Mouse (Mus musculus) heart, embryonic 15.5 days (tissue): ENCODE measurements around the gene Clcn7. TPM values are rescaled to one million over a fixed set of nuclear protein-coding genes. Genes with fewer than 3 reads are reported as not detected.
"Not testable (repeated sequence)": the region's sequence is repeated elsewhere in the genome, so short reads cannot be mapped to it uniquely, and the experiment has no call there.

Source experiments
- ATAC-seq: fragments of 200-750 bp; cut with Nextera tagmentation; replicated peaks from 2 replicates; pipeline ENCODE4 v1.8.0; 2017; ENCODE audit warnings: low read depth, moderate TSS enrichment; ENCODE audit not compliant: insufficient number of reproducible peaks, insufficient read depth, low FRiP score
- H3K27ac ChIP-seq: fragments of 300-500 bp; sonication (generic); 2 replicates; pipeline ENCODE4 v1.5.1; 2015; ENCODE audit warnings: mild to moderate bottlenecking, inconsistent platforms
- H3K27me3 ChIP-seq: fragments of 300-500 bp; sonication (generic); 2 replicates; pipeline ENCODE4 v1.6.1; 2015; ENCODE audit warnings: inconsistent platforms
- H3K36me3 ChIP-seq: fragments of 300-500 bp; sonication (generic); 2 replicates; pipeline ENCODE4 v1.6.1; 2015; ENCODE audit warnings: mild to moderate bottlenecking, inconsistent platforms
- H3K4me1 ChIP-seq: fragments of 300-500 bp; sonication (generic); replicated peaks from 2 replicates; pipeline ENCODE4 v1.6.1; 2015; ENCODE audit warnings: inconsistent platforms
- H3K4me2 ChIP-seq: fragments of 300-500 bp; sonication (generic); 2 replicates; pipeline ENCODE4 v1.6.1; 2015; ENCODE audit warnings: inconsistent platforms, mild to moderate bottlenecking, moderate library complexity
- H3K4me3 ChIP-seq: fragments of 300-500 bp; sonication (generic); 2 replicates; pipeline ENCODE4 v1.5.1; 2015; ENCODE audit warnings: mild to moderate bottlenecking, inconsistent platforms
- H3K9ac ChIP-seq: fragments of 300-500 bp; sonication (generic); 2 replicates; pipeline ENCODE4 v1.6.1; 2015; ENCODE audit warnings: mild to moderate bottlenecking, inconsistent platforms
- H3K9me3 ChIP-seq: fragments of 300-500 bp; sonication (generic); replicated peaks from 2 replicates; pipeline ENCODE4 v1.6.1; 2016; ENCODE audit warnings: inconsistent platforms
- WGBS: fragments of 180-500 bp; shearing (Covaris S2); methylation state at CpG from one replicate; pipeline ENCODE4 v1.1.7; 2015; ENCODE audit warnings: mixed read lengths; 5-methylcytosine and 5-hydroxymethylcytosine counted together
- polyA plus RNA-seq: library from polyadenylated mRNA; unstranded; fragments of >200 nt; fragmentation: Nextera tagmentation; extraction: Ambion mirVana; gene quantifications from 2 replicates; pipeline ENCODE4 v1.2.1, GENCODE M21; 2015

Clcn7 gene
- polyA plus RNA-seq, 1 experiment from 2014 or later, result 14.8 TPM

DNA sequence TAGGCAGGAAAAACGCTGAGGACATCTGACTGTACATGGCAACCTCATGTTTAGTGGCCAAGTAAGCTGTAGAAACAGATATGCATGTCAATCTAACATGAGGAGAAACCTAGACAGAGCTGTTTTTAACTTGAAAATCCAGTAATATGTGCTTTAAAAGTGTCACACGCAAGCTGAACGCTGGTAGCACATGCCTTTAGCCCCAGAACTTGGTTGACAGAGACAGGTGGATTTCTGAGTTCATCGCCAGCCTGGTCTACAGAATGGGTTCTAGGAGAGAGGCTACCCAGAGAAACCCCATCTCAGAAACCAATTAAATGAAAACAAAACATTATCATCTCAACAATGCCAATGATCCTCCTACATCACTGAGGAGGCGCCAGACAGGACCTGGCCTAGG lies 22.0 kb upstream of the Clcn7 start:
- H3K4me3 ChIP-seq, result no peak overlapping the region
- H3K27ac ChIP-seq, result no peak overlapping the region
- no peak overlapping the region for H3K9ac ChIP-seq
- H3K36me3 ChIP-seq, result peaks cover 35% of the 10 kb centered on the region
- no peak for ATAC-seq
- H3K27me3 ChIP-seq, result no peaks in the 10 kb centered on the region
- no peak overlapping the region for H3K4me2 ChIP-seq
- H3K9me3 ChIP-seq, result no peaks in the 10 kb centered on the region
- H3K4me1 ChIP-seq, result peaks cover 29% of the 10 kb centered on the region
- 89% methylated on average over 5 of the region's 5 CpGs for WGBS

DNA sequence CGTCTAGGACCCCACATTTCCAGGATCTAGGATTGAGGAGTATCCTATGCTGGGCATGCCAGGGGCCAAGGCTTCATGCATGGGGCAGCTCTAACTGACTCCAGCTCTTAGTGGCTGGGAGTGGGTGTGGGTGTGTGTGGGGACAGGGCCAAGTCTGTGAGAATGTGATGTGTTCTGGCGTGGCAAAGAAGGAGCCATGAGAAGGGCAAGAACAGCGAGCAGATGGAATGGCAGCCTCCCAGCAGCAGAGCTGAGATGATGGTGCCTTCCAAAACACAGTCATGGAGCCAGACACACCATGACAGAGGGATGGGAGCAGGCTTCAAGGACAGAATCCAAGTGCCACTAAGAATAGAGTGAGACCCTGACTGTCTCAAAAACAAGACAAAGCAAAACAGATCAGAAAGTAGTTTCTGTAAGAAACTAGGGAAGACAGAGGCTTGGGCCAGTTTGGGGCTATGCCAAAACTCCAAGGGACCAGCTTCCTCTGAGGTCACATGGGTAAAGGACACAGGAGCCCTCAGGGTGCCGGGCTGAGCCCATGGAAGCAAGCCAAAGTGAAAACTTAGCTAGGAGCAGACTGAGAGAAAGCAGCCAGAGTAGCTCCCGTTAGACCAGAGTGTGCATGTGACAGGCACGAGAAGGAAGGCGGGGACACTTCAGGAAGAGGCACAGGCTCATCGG lies 21.3 kb upstream of the Clcn7 start:
- ATAC-seq, result no peak
- Histone ChIP-seq H3K27me3 (no peaks in the 10 kb centered on the region), H3K4me1 (peaks cover 30% of the 10 kb centered on the region), H3K4me3 (no peak overlapping the region), H3K9me3 (no peaks in the 10 kb centered on the region), H3K9ac (peak overlapping the region; percentile 2; the same call in 1 of the 2 replicates), H3K36me3 (peaks cover 30% of the 10 kb centered on the region), H3K27ac (peak overlapping the region; percentile 43), H3K4me2 (no peak overlapping the region)
- 55% methylated on average over 8 of the region's 8 CpGs for WGBS

DNA sequence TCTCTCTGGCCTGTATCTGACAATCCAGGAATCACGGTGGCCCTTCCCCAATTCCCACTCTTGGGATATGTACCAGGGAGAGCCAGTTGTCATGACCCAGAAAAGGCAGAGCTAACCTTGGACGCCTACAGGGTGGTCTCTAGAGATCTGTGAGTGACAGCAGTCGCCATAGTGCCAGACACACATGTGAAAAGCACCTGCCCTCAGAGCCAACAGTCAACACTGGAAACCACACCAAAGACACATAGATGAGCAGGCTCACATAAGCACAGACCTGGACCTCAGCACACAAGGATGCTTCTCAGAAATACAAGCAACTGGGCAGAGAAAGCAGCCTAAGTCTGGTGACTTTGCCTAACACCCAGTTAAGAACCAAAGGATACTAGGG lies 20.8 kb upstream of the Clcn7 start:
- H3K9me3 ChIP-seq, result no peaks in the 10 kb centered on the region
- ATAC-seq, result no peak
- H3K36me3 ChIP-seq, result peaks cover 29% of the 10 kb centered on the region
- 72% methylated on average over 3 of the region's 3 CpGs for WGBS
- no peak overlapping the region for H3K4me2 ChIP-seq
- peaks cover 30% of the 10 kb centered on the region for H3K4me1 ChIP-seq
- H3K27me3 ChIP-seq, result no peaks in the 10 kb centered on the region
- peak overlapping the region; percentile 2; the same call in 1 of the 2 replicates for H3K9ac ChIP-seq
- H3K27ac ChIP-seq, result peak overlapping the region; percentile 43
- no peak overlapping the region for H3K4me3 ChIP-seq

DNA sequence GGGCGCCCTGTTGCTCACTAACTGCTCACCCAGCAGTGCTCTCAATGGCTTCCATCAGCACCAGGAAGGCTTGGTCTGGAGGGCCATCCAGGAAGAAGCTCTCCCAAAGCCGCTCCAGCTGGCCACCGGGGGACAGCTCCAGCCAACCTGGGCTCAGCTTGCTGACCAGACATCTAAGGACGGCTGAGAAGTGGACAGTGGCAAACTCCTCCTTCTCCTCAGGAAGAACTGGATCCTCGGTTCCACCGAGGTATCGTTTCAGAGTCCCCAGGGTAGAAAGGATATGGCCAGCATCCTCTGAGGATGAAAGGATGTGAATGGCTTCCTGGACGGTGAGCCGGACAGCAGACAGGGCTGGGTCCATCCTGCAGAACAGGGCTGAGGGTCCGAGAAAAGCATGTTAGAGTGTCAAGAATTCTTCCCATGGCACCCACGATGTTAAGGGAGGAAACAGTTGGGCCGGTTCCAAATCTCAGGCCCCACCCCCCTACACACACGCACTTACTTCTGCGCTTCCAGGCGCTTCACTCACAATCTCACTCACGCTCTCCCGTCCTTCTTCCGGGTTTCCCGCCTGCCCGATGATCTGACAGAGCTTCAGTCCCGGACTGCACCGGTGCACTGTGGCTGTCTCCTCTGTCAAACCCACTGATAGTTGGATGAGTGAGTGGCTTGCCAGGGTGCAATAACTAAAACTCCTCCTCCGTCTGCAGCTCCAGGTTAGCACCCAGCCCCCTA lies 18.1 kb upstream of the Clcn7 start:
- peak overlapping the region; percentile 66 for H3K4me3 ChIP-seq
- peak overlapping the region; percentile 76 for H3K9ac ChIP-seq
- H3K9me3 ChIP-seq, result no peaks in the 10 kb centered on the region
- ATAC-seq, result peak; percentile 68
- H3K36me3 ChIP-seq, result 0 out of 2 replicates have a peak, but pooled peaks cover 9% of the 10 kb centered on the region
- peaks cover 30% of the 10 kb centered on the region for H3K4me1 ChIP-seq
- peak overlapping the region; percentile 88 for H3K27ac ChIP-seq
- H3K27me3 ChIP-seq, result no peaks in the 10 kb centered on the region
- WGBS, result 10% methylated on average over 23 of the region's 23 CpGs
- peak overlapping the region; percentile 97 for H3K4me2 ChIP-seq

DNA sequence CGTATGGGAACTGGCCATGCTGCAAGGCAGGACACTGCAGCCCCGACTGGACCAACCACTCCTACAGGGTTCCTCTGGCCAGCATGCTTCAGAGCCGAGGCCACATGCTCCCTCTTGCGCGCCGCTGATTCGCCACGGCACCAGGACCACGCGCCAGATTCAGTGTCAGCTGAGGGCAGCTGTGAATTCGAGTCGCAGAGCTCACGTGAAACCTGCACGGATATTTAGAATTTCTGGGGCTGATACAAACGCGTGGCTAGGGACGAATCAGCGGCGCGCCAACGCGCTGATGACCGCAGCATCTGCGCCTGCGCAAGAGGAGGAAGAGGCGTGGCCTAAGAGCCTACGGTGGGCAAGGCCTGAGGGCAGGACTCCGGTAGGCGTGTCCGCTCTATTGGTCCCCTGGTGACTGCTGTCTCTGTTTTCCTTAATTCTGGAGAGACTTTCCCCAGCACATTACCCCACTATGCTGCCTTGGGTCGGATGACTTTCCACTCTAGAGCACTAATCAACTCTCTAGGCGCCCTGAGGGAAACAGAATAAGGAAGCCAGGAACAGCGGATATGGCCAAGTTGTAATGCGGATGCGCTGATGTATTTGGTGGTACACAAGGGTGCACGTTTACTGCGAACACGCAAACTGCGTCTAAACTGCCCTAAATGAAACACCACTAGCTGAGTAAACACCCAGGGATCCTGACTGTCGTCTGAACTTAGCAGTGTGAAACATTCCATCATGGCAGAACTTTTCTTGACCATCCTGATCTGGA lies 17.3 kb upstream of the Clcn7 start, which contains the start of gene Telo2:
Gene Telo2 (minus strand): TSS at position 304 of the 769 bp plus-strand sequence.
- Histone ChIP-seq H3K4me3 (peak within 1 kb of the TSS; percentile 66), H3K36me3 (0 out of 2 replicates have a peak, but pooled peaks cover 4% of the 10 kb centered on the region), H3K9me3 (no peaks in the 10 kb centered on the region), H3K27me3 (no peaks in the 10 kb centered on the region), H3K4me1 (peaks cover 30% of the 10 kb centered on the region), H3K4me2 (peak within 1 kb of the TSS; percentile 97), H3K9ac (peak within 1 kb of the TSS; percentile 76), H3K27ac (peak within 1 kb of the TSS; percentile 88)
- WGBS, result 5% methylated on average over 40 of the region's 40 CpGs
- ATAC-seq, result peak; percentile 90

DNA sequence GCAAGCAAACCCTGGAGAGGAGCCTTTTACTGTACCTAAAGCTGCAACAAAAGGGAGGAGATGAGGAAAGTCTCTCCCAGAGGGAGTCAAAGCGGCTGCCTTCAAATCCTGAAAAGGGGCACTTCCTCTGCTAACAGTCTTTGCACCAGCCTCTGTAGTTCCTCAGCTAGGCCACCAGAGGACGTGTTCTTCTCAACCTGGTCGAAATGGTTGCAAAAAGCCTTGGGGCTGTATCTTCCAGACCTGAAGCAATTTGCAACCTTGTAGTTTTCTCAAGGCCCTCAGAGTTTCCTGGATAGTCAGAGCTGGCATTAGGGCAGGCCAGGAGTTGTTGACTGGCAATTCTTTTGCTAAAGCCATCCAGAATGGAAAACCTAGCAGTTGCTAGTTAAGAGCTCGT lies 15.9 kb upstream of the Clcn7 start:
- no peak for ATAC-seq
- Histone ChIP-seq H3K27me3 (no peaks in the 10 kb centered on the region), H3K4me3 (no peak overlapping the region), H3K27ac (no peak overlapping the region), H3K4me1 (peaks cover 22% of the 10 kb centered on the region), H3K9me3 (no peaks in the 10 kb centered on the region), H3K9ac (no peak overlapping the region), H3K36me3 (no peaks in the 10 kb centered on the region), H3K4me2 (no peak overlapping the region)
- 35% methylated on average over 4 of the region's 4 CpGs for WGBS

DNA sequence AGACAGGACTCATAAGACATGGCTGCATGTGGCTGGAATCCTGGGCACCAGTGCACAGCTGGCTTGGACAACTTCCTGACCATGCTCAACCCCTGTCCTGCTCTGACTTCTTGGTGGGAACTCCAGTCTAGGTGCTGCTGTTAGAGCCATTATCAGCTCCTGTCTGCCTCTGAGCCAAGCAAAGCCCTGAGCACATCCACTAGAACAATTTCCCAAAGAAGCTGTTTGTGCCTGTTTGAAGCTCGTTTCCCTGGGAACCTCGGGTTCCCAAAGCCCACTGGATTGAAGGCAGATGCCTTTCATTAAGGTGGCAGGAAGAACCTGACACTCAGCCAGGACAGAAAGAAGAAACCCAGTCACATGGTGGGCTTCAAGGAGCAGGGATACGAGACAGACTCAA lies 12.8 kb upstream of the Clcn7 start, which contains the start of gene Ptx4:
Gene Ptx4 (plus strand): TSS at position 355 of the 400 bp plus-strand sequence.
- 0 out of 2 replicates have a peak, but pooled peaks cover 5% of the 10 kb centered on the region for H3K4me1 ChIP-seq
- H3K27ac ChIP-seq, result no peak within 1 kb of the TSS
- no peak within 1 kb of the TSS for H3K4me2 ChIP-seq
- H3K4me3 ChIP-seq, result no peak within 1 kb of the TSS
- WGBS, result 24% methylated on average over 3 of the region's 3 CpGs
- ATAC-seq, result no peak
- 0 out of 2 replicates have a peak, but pooled peaks cover 6% of the 10 kb centered on the region for H3K27me3 ChIP-seq
- no peak within 1 kb of the TSS for H3K9ac ChIP-seq
- no peaks in the 10 kb centered on the region for H3K9me3 ChIP-seq
- H3K36me3 ChIP-seq, result no peaks in the 10 kb centered on the region

DNA sequence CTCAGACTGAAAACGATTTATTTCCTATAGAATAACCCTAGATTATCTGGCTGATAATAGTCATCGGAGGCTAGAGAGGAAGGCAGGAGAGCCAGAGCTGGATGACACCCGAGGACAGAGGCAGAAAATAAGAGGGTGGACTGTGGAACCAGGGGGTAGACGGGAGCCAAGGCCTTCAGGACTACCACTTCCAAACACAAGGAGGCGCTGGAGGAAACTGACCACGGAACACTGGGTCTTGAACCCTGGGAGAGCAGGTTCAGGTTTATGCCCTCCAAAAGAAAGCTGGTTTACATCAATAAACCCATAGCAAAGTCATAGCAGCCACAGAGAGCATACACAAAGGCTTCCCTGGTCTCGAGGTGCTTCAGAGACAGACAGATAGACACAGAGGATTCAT lies 9.2 kb upstream of the Clcn7 start:
- Histone ChIP-seq H3K4me2 (no peak overlapping the region), H3K36me3 (no peaks in the 10 kb centered on the region), H3K27me3 (0 out of 2 replicates have a peak, but pooled peaks cover 6% of the 10 kb centered on the region), H3K9me3 (no peaks in the 10 kb centered on the region), H3K4me1 (peaks cover 6% of the 10 kb centered on the region), H3K4me3 (no peak overlapping the region), H3K27ac (no peak overlapping the region), H3K9ac (no peak overlapping the region)
- 25% methylated on average over 7 of the region's 7 CpGs for WGBS
- ATAC-seq, result no peak

DNA sequence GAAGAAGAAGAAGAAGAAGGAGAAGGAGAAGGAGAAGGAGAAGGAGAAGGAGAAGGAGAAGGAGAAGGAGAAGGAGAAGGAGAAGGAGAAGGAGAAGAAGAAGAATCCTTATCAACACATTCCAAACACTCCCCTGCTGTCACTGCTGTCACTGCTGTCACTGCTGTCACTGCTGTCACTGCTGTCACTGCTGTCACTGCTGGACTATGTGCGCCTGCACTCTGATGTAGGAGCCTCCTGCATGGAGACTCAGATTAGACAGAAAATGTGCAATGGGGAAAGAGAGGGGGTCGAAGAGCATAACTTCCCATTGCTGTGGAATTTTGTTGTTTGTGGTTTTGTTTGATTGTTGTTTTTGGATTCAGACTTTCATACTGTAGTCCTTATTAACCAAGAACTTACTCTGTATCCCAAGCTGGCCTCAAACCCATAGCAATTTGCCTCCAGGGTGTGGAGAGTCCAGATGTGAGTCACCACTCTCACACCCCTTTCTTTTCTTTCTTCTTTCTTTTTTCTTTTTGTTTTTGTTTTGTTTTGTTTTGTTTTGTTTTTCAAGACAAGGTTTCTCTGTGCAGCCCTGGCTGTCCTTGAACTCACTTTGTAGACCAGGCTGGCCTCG lies 7.6 kb upstream of the Clcn7 start:
- not testable (repeated sequence) for H3K4me1 ChIP-seq, H3K9me3 ChIP-seq, H3K36me3 ChIP-seq, H3K27ac ChIP-seq, H3K9ac ChIP-seq, ATAC-seq, H3K27me3 ChIP-seq, H3K4me2 ChIP-seq, H3K4me3 ChIP-seq
- WGBS, result 52% methylated on average over 3 of the region's 3 CpGs

DNA sequence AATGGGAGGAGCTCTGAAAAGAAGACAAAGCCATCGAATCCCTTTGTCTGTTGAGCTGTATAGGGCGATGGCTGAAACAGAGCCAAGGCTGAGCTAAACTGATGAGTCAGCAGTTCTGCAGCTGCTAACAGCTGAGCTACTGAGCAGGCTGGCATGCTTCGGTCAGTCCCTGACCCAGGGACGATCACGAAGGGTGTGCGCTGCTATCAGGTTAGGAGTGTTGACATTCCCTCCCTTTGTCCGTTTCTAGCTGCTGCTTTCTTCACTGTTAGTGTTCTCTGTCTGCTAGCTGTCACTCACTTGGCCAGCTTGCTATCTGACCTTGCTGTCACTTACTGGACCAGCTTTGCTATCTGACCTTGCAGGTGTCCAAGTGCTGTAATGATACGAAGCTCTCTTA lies 6.1 kb upstream of the Clcn7 start:
- 17% methylated on average over 8 of the region's 8 CpGs for WGBS
- H3K4me3 ChIP-seq, result no peak overlapping the region
- no peak overlapping the region for H3K27ac ChIP-seq
- no peak overlapping the region for H3K9ac ChIP-seq
- H3K4me1 ChIP-seq, result peaks cover 6% of the 10 kb centered on the region
- peak; percentile 55; the same call in 1 of the 2 replicates for ATAC-seq
- no peaks in the 10 kb centered on the region for H3K9me3 ChIP-seq
- 0 out of 2 replicates have a peak, but pooled peaks cover 6% of the 10 kb centered on the region for H3K27me3 ChIP-seq
- no peaks in the 10 kb centered on the region for H3K36me3 ChIP-seq
- no peak overlapping the region for H3K4me2 ChIP-seq

DNA sequence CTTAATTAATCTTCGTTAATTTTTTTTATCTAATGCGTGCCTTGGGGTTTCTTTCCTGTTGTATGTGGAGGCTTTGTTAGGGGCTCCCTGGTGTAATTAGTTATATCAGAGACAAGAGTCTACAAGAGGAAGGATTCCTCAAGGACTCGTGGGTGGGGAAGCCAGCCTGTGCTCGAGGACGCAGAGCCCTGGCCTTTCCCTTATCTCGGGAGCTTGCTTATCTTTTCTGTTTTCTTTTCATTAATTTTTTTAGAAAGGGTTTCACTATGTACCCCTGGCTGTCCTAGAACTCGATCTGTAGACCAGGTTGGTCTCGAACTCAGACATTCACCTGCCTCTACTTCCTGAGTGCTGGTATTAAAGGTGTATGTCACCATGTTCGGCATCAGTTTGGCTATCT lies 5.5 kb upstream of the Clcn7 start:
- Histone ChIP-seq H3K36me3 (no peaks in the 10 kb centered on the region), H3K9me3 (no peaks in the 10 kb centered on the region), H3K4me3 (no peak overlapping the region), H3K27me3 (0 out of 2 replicates have a peak, but pooled peaks cover 6% of the 10 kb centered on the region), H3K9ac (no peak overlapping the region), H3K4me1 (peaks cover 6% of the 10 kb centered on the region), H3K4me2 (no peak overlapping the region), H3K27ac (no peak overlapping the region)
- 40% methylated on average over 9 of the region's 9 CpGs for WGBS
- no peak for ATAC-seq
